Mouse (Mus musculus) layer of hippocampus, postnatal 10 days (tissue): Measurements from ENCODE around the gene Ptprg. TPM values are rescaled to one million over a fixed set of nuclear protein-coding genes. Genes with fewer than 3 reads are reported as not detected.
"Not testable (repeated sequence)": the region's sequence is repeated elsewhere in the genome, so short reads cannot be mapped to it uniquely, and the experiment has no call there.

Experiments used
- DNase-seq, 2 experiments: peaks; one replicate each; pipeline ENCODE4 v3.0.0; 2021; ENCODE audit warnings: low spot score in 2 of 2
- total RNA-seq, 2 experiments: library from RNA; stranded (reverse); gene quantifications; 2 replicates each; pipeline ENCODE4 v1.2.3; 2021

Gene Ptprg
- total RNA-seq, 2 experiments from 2014 or later = 159 to 164 TPM

DNA sequence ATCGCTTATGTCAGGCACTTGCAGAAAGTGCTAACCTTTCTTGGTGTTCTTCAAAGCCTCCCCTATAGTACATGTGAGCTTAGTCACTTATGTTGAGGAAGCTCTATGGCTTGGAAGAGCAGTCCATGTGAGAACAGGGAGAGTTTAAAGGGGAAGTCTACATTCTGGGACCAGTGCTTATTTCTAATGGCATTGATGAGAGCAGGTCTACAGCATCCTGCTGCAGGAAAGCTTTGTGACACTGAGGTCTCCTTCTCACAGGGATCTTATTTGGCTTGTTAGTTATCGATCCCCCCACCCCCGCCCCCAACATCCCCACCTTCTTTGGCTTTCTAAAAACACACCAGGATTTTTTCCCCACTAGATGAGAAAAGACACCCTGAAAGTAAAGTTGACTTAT lies 635.9 kb downstream of the Ptprg start:
- no peak for DNase-seq

DNA sequence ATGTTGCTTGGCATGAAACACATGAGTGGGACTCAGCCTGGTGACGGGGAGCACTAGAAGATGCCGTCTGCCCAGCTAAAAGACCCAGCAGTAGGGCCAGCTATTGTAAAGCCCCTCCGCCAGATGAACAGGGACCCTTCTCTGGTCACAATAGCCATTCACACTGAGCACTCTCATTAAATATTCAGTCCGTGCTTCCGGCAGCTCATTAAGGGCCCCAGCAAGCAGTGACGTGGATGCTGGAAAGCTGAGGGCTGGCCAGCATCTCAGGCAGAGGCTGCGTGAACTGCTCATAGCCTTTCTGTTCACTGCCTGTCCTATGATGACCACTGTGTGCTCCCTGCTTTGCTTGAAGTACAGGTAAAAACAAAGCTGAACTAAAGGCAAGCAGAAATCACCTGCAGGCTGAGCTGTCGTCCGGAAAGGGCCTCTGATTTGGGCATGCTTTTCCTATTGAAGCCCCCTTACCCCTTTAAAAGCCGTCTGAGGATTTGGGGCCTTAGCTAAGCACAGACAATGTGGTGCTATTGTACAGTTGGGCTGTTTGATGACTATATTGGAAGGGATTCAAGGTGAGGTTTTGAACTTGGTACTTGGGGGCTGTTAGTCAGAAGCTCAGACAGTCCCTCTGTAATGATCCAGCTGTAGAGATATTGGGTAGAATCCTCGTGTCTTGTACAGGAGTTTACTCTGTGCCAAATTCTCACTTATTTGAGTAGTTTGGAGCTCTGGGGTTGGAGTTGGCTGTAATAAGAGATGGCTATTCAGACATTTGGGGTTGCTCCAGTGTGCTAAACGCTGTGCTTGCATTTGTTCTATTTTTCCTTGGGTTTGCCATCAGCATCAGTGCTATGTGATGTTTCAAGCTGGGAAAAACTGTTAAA lies 636.6 kb downstream of the Ptprg start:
- peak; percentile 45 for DNase-seq

DNA sequence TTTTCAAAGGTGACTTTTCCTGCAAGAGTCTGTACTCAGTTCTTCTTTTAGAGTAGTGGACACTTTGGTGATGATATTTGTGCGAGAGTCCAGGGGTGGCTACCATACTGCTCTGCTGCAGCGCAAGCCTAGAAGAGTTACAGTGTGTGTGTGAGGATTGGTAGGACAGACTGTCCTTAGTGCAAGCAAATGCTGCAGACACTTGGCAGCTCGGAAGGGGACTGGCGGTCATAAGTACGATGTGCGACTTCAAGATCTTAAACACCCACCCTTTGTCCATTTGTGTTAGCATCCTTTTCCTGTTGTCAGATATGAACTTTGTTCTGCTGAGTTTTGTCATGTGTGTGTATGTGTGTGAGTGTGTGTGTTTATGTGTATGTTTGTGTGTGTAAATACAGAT lies 637.7 kb downstream of the Ptprg start:
- DNase-seq = no peak

DNA sequence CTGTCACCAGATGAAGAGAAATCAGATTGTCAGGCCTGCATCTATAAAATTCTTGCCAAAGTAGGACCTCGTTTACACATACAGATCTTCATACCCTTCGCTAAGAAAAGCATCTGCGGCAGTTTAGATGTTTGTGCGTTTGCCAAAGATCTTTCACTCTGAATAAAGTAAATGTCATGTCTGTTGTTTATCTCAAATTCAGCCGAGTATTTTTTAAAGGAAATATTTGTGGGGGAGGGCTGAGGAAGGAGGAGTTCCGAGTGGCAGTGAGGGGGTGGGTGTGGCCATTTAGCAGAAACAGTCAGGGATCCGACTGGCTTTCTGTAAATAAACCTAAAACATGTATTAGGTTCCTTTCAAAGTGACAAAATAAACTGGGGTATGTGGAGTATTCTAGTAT lies 645.4 kb downstream of the Ptprg start:
- DNase-seq = no peak

DNA sequence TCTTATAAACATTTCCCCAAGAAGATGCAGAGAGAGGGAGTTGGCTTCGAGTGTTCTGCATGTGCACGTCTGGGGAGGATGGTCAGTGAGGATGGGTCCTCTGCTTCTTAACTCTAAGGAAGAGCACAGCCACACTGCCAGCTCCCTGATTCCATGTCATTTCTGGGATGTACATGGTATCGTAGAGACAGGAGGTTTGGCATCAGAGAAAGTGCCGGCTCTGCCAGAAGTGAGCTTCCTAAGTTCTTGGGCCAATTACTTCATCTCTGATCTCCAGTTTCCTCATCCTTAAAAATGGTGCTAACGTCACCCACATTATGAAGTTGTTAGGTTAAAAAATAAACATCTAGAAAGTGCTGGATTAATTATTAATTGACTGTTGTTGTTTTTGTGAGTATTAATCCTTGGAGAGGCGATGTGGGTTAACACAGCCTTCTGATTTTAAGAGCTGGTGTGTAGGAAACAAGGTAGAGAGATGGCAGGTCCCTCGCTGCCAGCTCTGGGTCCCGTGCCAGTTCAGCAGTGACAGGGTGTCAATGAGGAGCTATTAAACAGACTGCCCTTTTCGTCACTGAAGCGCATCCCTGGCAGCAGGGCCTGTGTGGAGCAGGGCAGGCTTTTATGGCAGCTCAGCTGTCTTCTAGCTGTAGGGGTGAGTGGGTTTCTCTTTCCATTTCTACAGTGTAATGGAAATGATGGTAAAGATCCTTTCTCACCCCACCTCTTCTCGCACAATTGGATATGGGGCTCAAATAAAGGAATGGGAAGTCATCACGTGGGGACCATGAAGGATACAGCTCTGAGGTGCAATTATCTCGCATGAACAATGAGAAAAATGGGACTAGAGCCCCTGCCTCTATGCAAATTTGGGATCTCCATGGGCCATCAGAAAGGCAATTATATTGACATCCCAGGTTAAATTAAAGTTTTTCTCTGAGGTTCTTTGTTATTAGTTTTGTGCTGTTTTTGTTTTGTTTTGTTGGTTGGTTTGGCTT lies 646.9 kb downstream of the Ptprg start:
- peak in 1 of 2 experiments; percentile 31 for DNase-seq

DNA sequence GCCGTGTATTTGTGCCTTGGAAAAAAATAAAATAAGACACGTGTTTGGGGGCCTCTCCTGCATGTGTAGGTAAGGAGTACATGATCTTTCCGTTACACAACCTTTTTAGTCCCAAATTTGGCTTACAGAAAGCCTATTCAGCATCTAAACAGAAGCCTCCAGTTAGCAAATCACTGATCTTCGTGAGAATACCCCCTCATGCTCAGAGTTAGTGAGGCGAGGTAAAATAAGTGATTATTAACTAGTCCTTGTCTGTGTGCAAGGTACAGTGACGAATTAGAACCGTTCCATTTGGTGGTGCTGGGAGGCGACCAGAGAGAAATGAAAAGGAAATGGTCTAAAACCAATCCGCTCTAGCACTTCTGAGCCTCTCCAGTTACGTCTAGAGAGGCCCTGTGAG lies 648.9 kb downstream of the Ptprg start:
- DNase-seq = no peak

DNA sequence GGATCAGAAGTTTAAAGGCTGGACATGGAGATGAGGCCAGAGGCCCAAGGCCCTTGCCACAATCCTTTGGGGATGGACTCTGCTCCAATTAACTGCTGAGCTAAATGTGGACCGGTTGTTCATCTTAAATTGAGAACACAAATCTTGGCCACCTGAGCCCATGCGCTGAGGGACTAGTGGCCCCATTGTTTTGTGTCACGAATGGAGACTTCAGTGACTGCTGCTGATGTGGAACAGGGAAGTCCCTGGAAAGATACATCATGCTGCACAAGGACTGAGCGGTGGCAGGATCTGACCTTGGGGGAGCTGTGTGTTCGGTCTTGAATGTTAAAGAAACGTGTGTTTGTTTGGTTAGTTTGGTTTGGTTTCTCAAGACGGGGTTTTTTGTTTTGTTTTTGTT lies 649.7 kb downstream of the Ptprg start:
- no peak for DNase-seq

DNA sequence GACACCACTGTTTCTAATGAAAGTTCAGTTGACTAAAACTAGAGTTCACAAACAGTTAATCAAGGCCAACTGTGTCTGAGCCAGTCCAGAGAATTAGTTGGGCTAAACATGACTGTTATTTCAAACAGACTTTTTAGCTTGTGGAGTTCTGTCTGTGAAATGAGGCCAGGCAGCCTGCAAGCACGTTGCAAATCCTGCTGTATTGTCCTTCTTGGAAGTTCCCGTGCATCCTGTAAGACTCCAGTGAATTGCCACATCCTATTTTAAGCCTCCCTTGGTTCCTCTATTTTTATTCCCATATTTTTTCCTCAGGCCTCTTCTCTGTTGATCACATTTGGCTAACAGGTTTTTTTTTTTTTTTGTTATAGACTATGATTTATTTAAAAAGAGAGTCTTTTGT lies 652.8 kb downstream of the Ptprg start:
- no peak for DNase-seq

DNA sequence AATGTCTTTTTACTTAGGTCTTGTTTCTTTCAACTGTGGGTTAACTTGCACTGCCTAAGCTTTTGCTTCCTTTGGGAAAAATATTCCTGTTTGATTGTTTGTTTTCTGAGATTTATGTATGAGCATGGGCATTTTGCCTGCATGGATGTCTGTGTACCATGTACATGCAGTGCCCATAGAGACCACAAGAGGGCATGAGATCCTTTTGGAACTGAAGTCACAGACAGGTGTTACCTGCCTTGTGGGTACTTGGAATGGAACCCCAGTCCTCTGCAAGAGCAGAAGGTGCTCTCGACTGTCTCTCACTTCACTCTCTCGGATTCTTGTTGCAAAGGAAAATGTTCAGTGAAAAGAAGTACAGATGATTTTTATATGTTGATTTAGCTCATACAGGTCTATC lies 655.2 kb downstream of the Ptprg start:
- peak; percentile 39 to 50 for DNase-seq

DNA sequence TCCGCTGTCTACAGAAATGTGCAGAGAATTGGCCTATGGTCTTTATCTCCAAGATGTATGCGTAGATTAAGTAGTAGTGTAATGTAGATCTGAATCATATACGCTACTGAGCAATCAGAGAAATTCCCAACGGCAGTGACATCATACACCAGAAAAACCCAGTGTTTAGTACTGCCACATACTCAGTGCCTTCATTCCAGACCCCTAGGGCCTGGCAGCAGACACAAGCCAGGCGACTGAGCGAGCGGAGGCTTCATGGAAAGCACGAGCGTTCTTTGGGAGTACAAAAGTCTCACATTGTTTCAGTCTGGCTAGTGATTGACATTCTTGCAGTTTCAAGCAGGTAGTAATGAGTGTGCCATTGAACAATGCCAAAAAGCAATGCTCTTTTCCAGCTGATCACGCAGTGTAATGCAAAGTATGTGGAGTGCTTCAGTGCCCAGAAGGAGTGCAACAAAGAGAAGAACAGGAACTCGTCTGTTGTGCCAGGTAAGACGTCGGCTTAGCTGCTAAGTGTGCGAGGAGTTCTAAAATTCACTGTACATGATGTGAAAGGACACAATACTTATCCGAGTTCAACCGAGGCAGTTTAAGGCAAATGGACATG lies 665.3 kb downstream of the Ptprg start:
- DNase-seq = no peak

DNA sequence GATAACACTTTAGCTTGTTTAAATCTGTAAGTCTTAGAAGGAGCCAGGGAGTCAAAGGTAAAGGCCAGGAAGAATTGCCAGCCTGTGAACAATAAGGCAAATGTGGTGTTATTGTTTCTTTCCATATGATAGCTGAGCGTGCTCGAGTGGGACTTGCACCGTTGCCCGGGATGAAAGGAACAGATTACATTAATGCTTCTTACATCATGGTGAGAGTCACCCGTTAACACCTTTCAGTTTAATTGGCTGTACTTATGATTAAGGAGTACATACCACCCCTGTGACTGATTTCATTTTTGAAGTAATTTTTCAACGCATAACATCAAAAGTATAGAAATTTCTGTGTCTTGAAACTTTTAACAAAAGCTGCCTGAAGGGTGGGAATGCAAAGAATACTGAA lies 666.5 kb downstream of the Ptprg start:
- DNase-seq = no peak

DNA sequence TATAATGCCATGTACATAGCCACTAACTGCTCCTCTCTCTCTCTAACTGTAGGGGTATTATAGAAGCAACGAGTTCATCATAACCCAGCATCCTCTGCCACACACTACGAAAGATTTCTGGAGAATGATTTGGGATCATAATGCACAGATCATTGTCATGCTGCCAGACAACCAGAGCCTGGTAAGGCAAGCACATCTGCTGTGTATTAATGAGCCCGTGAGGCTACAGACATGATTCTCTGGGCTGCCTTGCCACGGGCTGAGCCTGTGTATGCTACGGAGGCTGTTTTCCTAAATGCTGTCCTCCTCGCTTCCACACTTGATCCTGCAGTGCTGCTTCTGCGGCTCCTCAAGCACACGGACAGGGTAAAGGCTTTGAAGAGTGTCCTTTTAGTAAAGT lies 667.2 kb downstream of the Ptprg start:
- no peak for DNase-seq

DNA sequence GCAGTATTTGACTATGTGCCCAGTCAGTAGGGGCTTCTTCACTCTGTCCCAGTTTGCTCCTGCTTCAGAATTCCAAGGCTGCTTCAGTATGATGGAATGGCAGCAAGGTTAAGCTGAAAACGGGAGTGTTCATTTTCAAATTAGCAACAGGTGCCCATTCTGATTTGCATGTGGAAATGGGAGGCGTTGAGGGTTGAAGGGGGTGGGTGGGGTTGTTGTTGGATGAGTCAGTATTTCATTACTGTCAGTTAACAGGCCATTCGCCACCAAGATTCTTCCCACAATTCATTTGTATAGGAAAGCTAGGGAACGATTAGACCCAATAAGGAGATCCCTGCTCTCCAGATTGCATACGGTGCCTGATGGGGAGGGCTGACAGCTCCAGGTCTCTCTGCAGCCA lies 668.2 kb downstream of the Ptprg start:
- no peak for DNase-seq

DNA sequence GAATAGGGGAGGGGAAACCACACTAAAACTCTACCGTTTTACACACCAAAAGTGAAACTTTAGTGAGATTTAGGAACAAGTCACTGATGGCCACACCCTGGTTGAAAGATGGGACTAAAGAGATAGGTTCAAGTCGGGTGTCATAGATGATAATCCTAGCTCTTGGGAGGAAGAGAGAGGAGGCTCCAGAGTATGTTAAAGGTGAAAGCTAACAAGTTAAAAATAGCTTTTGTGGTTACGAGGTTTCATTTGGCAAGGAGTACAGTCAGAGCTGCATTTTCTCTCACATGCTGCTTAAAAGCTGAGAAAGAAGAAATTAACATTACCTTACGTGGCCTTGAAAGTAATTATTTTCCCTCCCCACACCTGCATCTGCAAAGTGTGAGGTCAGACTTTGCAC lies 690.4 kb downstream of the Ptprg start:
- no peak for DNase-seq

DNA sequence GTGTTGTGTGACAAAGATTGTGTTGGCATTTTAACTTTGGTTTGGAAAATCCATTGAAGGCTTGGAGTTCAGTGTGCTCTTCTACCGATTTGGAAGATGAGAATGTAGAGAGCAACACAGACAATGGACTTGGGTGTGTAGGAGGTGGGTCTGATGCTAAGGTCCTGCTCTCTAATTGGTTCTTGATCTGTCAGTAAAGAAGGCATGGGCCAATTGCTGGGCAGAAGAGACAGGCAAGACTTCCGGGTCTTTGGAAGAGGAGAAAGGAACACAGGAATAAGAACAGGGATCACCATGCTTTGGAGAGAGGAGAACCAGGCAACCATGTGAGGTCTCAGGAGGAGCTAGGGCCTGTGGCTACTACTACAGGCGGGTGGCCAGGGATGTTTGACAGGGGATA lies 722.7 kb downstream of the Ptprg start:
- DNase-seq = no peak

DNA sequence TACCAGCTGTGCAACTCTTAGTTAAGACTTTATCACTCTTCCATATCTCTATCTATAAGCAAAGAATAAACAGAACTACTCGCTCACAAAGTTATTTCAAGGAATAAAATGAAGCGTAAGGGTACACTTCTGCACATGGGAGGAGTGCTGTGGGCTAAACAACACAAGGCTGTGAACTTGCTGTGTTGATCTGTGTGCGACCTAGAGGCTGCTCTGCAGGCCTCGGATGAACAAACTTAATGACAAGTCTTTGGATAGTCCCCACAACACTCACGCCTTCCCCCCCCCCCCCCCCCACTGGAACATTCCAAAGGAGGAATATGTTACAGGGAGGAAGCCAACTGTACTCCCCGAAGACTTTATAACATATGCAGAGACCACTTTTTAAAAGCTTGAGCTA lies 730.3 kb downstream of the Ptprg start, which contains the start of gene Gm49355:
Gene Gm49355, plus strand, starts transcription at position 336 of the 400 bp plus-strand sequence.
- no peak for DNase-seq

DNA sequence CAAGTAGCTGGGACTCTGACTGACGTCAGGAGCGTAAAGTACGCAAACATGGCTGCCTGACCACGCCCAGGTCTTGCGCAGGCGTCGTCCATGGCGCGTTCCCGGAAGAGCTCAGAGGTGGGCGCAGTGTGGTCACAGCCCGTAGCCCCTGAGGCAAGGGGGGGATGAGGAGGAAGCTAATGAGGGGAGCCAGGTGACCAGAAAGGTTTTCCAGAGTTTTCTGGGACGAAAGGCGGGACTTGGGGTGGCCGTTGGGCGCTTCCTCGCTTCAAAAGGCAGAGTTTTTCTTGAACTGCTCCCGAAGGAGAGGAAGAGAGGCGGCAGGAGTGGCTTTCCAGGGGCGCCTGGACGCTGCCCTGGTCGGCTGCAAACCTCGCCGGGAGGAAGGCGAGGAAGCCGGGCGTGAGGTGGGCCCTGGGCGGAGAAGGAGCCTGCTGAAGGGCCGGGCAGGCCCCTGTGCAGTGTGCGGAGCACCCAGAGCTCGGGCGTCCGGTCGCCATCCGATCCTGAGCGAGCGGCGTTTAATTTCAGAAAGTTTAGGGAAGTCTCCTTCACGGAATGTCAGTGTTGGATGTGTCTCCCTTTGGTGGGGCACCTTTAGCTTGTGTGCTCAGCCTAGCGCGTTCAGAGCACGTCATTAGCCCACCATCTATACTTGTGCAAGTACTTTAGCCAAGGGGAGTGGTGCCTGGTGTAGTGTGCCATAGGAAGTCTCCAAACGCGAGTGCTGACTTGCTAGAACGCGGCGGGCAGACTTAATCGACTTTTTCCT lies 731.0 kb downstream of the Ptprg start, which contains the start of gene 3830406C13Rik:
Gene 3830406C13Rik, plus strand, starts transcription at position 33 of the 772 bp plus-strand sequence.
- peak; percentile 82 to 89 for DNase-seq

DNA sequence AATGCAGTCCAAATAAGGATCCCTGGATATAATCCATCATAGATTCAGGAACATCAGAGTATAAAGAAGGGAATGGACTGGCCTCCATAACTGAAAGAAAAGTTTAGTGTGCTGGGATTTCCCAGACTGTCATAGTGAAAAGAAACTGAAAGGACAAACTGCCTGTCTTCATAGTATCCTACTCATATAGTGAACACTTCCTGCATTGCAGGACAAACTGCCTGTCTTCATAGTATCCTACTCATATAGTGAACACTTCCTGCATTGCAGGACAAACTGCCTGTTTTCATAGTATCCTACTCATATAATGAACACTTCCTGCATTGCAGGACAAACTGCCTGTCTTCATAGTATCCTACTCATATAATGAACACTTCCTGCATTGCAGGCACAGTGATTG lies 736.4 kb downstream of the Ptprg start:
- DNase-seq = not testable (repeated sequence)
